Mouse (Mus musculus) left cerebral cortex, adult 8-10 months (tissue): ENCODE measurements around the gene Lrrc17. TPM values are rescaled to one million over a fixed set of nuclear protein-coding genes. Genes with fewer than 3 reads are reported as not detected.
"Not testable (repeated sequence)": the region's sequence is repeated elsewhere in the genome, so short reads cannot be mapped to it uniquely, and the experiment has no call there.

ENCODE experiments used
- DNase-seq, 2 experiments: peaks; one replicate each; pipeline ENCODE4 v3.0.0; 2022; ENCODE audit warnings: low spot score in 2 of 2
- total RNA-seq, 4 experiments: library from RNA; stranded (reverse); gene quantifications; 2 replicates each; pipeline ENCODE4 v1.2.4; 2022

Lrrc17 gene
- total RNA-seq, 4 experiments from 2014 or later = 0.44 to 0.93 (median 0.54) TPM

DNA sequence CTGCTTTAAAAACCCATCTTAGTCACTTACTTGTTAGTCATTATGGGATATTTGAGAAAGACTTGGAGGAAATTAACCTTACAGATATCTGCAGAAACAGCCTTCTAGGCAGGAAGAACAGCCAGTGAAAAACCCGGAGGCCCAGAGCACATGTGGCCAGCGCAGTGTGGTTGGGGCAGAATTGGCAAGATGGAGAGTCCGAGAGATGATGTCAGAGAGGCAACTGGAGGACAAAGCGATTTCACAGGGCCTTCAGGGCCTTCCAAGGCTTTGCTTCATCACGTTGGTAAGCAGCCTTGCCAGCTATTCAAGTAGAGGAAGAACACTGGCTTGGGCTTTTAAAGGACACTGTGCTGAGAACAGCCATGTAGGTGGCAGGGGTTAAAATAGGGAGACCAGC, 10.4 kb upstream of the Lrrc17 start:
- no peak for DNase-seq

DNA sequence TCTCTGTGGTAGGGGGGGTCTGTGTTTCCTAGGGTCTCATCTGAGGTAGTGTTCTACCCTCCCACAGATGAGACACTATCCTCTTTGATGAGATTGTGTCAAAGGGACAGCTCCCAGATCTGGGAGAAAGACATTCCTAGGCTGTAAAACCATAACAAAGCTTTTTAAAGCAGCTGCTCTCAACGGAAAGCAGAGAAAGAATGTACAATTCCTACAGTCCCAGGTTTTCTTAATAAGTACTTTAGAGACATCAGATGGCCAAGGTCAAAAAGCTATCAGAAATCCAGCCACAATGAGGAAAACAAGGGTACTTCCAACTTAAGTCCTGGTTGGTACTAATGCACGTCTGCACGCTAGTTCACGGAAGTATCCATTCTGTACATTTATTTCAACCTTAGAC, 1.1 kb upstream of the Lrrc17 start:
- DNase-seq = no peak

DNA sequence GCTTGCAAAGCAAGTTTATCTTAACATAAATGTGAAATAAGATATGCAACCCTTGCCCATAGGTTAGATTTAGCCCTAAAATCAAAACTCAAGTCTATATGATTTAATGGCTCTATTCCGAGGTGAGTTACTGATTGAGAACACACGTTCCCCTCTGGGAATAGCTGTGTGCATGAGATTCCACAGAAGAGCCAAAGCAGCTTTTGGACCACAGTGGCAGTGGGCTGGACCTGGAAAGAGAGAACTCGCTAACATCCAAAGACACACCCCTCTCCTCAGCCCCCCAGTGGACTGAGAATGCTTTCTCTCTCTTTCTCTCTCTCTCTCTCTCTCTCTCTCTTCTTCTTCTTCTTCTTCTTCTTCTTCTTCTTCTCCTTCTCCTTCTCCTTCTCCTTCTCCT, 1.5 kb downstream of the Lrrc17 start:
- no peak for DNase-seq

- DNase-seq = no peak
Observed at GRCm38 (mm10) chr5:21545227-21545626, 1.9 kb downstream of the Lrrc17 start.

DNA sequence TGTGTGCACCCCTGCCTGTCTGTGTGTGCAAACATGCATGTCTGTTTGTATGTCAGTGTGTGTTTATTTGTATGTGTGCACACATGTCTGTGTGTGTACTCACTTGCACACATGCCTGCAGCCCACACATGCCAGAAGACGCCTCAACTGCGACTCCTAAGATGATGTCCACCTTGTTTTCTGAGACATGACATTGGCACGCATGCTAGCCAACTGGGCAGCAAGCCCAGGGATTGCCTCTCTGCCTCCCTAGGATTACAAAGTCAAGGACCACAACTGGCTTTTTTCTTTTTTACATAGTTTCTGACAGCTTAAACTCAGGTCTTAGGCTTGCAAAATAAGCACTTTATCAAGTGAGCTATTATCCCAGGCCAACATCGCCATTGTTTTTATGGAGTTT, 2.4 kb downstream of the Lrrc17 start:
- DNase-seq = no peak

DNA sequence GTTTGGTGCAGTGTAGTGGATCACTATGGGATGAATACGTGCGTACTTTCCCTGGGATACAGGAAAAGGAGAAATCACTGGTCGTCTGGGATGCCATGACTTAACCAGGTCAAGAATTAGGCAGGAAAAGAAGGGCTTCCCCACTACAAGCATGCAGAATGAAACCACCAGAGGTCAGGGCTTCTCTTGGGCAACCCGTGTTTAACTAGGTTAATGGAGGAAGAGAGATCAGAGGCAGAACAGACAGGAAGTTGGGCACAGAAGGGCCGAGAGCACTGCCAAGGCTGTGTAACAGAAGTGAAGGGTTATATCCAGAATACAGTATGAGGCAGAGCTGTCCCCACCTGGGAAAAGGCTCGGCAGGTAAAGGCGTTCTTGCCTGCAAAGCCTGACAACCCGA, 3.6 kb downstream of the Lrrc17 start:
- DNase-seq = no peak

DNA sequence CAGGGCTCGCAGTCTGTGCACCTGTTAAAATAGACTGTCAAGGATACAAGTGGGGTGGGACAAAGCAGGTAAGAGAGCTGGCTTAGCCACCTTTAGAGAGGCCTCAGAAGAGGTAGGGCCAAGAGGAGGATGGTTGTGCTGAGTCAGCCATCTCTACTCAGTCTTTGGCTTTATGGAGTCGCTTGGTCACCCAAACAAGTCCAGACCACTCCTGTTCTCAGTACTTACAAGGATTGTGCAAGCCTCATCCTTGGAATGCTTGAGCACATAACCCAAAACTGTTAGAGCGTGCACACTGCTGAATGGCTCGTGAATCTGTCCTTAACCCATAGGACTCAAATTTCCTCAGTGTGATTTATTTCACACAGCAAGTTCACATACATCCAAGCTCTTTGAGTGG, 10.3 kb downstream of the Lrrc17 start:
- DNase-seq = no peak

DNA sequence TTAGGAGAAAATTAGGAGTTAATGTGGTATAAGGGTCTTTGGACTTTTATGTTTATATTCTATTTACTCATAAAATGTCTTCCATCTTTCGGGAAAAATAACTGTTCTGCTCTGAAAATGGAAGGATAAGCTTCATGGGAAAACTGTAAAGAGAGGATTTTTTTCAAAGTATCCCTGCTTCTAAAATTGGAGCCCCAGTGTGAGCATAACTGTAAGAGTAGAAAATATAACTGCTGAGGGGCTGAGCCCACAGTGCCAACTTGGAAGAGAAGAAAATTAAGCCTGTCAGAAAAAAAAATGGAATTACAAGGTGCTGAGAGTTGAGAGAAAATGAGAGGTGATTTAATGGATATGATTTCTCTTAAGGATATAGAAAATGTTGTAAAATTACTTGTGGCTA, 11.4 kb downstream of the Lrrc17 start:
- no peak for DNase-seq

DNA sequence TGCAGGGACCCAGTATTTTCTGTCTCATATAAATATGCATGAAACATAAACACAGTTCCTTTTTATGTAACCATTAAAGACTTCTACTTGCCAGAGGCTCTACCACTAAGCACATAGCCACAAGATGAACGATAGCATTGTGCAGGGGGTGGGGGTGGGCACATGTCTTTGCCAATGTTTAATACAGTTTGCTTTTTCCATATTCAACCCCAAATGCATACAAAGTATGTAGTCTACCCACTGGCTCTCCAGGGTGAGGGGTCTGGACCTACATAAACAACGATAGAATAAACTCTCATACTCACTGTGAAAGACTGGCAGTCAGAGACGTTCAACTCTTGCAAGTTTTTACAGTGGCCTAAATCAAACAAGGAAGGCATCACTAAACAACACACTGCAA, 13.1 kb downstream of the Lrrc17 start:
- DNase-seq = no peak

DNA sequence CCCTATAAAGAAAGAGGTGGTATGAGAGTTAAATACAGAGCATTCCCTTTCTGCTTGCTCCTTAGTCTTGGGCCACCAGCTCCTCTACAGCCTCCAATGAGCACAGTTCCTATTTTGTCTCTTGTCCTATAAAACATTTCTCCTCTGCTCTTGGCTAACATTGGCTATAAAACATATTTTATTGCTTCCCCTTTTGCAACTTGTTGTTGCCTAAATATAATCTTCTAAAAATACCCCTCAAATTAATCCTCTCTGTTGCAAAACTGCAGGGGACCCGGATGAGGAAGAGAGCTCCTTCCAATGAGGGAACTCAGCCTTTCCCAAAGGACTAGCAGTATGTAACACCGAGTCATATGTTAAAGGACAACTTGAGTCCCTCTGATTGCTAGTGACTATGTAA, 20.6 kb downstream of the Lrrc17 start:
- no peak for DNase-seq

GRCm38 (mm10) chr5:21565392-21566065, 22.2 kb downstream of the Lrrc17 start:
- peak in 1 of 2 experiments; percentile 21 for DNase-seq

- no peak for DNase-seq
Observed at GRCm38 (mm10) chr5:21567784-21568183, 24.4 kb downstream of the Lrrc17 start.

- DNase-seq = no peak
Observed at GRCm38 (mm10) chr5:21572764-21573416, 29.5 kb downstream of the Lrrc17 start.

GRCm38 (mm10) chr5:21574386-21575209, 31.2 kb downstream of the Lrrc17 start:
- no peak for DNase-seq

DNA sequence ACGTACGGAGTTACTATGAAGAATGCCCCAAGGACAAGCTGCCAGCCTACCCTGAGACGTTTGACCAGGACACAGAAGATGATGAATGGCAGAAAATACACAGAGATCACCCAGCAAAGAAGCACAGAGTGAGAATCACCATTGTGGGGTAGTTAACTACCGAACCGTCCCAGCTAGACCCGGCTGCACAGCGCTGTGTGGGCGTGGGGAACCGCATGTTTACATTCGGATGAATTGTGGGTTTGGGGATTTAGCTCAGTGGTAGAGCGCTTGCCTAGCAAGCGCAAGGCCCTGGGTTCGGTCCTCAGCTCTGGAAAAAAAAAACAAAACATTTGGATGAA, 31.8 kb downstream of the Lrrc17 start:
- DNase-seq = no peak

- no peak for DNase-seq
Observed at GRCm38 (mm10) chr5:21578136-21578535, 34.8 kb downstream of the Lrrc17 start.

GRCm38 (mm10) chr5:21586763-21587162, 43.4 kb downstream of the Lrrc17 start:
- no peak for DNase-seq

DNA sequence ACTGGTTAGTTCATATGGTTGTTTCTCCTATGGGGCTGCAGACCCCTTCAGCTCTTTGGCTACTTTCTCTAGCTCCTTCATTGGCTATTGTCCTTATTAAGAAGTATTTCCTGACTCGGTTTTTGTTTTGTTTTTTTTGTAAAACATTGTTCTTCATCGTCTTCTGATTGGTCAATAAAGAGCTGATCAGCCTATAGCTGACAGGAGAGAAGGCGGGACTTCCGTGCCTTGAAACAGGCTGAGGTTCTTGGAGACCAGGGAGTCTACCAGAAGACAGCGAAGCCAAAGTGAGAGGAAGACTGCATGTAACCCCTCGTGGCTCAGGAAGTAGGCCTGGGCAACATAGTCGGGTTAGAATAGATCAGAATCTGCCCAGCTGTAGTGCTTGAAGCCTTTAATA, 44.3 kb downstream of the Lrrc17 start:
- no peak for DNase-seq

DNA sequence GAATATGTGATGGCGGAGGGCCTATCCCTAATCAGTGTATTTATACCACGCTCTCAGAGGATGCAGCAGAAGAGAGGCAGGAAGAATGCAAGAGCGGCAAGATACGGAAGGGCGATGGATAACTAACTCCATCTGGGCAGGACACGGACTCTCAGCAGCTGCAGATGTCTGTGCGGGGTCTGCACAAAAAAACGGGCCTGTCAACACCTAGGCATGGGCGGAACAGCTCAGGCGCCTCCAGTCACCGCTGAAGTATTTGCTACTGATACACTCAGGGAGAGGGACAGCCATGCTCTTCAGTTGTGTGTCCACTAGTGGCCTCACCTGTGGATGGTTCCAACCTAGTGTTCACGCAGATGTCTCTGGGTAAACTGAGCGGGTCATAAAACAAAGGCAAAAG, 44.9 kb downstream of the Lrrc17 start:
- DNase-seq = no peak

DNA sequence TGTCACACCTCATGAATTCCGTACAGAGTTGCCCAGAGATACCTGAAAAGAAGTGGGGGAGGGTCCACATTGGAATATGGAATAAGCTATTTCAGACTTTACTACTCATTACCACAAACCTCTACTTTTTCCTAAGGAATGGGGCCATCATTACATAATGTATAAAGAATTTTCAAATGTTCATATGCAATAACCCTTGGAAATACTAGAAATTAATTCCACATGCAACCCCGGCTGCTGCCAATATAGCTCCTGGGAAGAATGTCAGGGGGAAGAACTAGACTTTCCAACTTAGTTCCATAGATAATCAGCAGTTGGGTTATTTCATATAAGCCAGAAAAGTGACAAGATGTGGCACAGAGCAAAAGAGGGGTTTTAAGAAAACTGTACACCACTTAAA, 48.7 kb downstream of the Lrrc17 start:
- DNase-seq = no peak

GRCm38 (mm10) chr5:21593201-21593709, 49.9 kb downstream of the Lrrc17 start:
- no peak for DNase-seq

DNA sequence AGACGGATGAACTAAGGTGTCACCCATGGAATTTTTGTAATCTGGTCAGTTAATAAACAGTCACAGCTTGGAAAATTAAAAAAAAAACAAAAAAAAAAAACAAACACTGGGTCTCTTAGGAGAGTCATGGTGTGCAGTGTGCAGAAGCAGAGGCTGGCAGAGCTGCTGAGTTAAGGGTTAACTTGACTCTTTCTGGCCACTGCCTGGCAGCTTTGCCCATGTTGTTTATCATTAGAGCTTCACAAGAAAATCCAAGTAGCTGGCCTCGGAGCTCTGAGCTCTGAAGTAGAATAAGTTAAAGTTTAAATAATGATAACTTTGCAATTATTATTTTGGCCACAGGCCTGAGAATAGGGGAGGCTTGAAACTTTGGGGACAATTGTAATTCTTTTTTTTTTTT, 56.2 kb downstream of the Lrrc17 start:
- DNase-seq = not testable (repeated sequence)
